Mouse (Mus musculus) cortical plate, adult 2 months (tissue): ENCODE data around the gene Nr5a1.

ENCODE experiments used
- CTCF ChIP-seq: fragments of 200-500 bp; IDR thresholded peaks from 2 replicates; pipeline ENCODE4 v1.5.1; 2011; ENCODE audit warnings: mild to moderate bottlenecking, control low read depth, low read length; ENCODE audit not compliant: insufficient read depth; ENCODE audit errors: extremely low read depth
- POLR2A ChIP-seq: fragments of 200-500 bp; IDR thresholded peaks from 2 replicates; pipeline ENCODE4 v1.6.1; 2011; ENCODE audit warnings: mild to moderate bottlenecking, low read length, control low read depth; ENCODE audit not compliant: insufficient read depth; ENCODE audit errors: extremely low read depth

- TF ChIP-seq CTCF: no peak
- TF ChIP-seq POLR2A: no peak
Measured at GRCm38 (mm10) chr2:38713596-38713995, 746 bp downstream of the Nr5a1 start.
